Mouse (Mus musculus) heart, postnatal 4 days (tissue): ENCODE results near the gene Chsy1. TPM values are rescaled to one million over a fixed set of nuclear protein-coding genes. Genes with fewer than 3 reads are reported as not detected.
"Not testable (repeated sequence)": the region's sequence is repeated elsewhere in the genome, so short reads cannot be mapped to it uniquely, and the experiment has no call there.

Experiments
- DNase-seq: peaks from one replicate; pipeline ENCODE4 v3.0.0; 2021
- total RNA-seq, 2 experiments: library from RNA; stranded (reverse); gene quantifications; 2 replicates each; pipeline ENCODE4 v1.2.3; 2021

The Chsy1 gene
- total RNA-seq, 2 experiments from 2014 or later = 51.4 to 52.3 TPM

- no peak for DNase-seq
These were observed 68.8 kb downstream of the Chsy1 start for GRCm38 (mm10) chr7:66178101-66178500.

GRCm38 (mm10) chr7:66179120-66179581, 69.8 kb downstream of the Chsy1 start:
- peak; percentile 45 for DNase-seq

GRCm38 (mm10) chr7:66179711-66180110, 70.4 kb downstream of the Chsy1 start:
- DNase-seq = no peak

- DNase-seq = no peak
These were observed 70.9 kb downstream of the Chsy1 start for GRCm38 (mm10) chr7:66180260-66180659.

- no peak for DNase-seq
These were observed 71.5 kb downstream of the Chsy1 start for GRCm38 (mm10) chr7:66180711-66181365.

- no peak for DNase-seq
These were observed 72.9 kb downstream of the Chsy1 start for GRCm38 (mm10) chr7:66182075-66182715.

GRCm38 (mm10) chr7:66183404-66183803, 74.1 kb downstream of the Chsy1 start:
- no peak for DNase-seq

- no peak for DNase-seq
These were observed 74.7 kb downstream of the Chsy1 start for GRCm38 (mm10) chr7:66184026-66184425.

GRCm38 (mm10) chr7:66185370-66185769, 76.1 kb downstream of the Chsy1 start:
- no peak for DNase-seq

GRCm38 (mm10) chr7:66187581-66188231, 78.4 kb downstream of the Chsy1 start:
- DNase-seq = peak; percentile 56

- not testable (repeated sequence) for DNase-seq
These were observed 81.1 kb downstream of the Chsy1 start for GRCm38 (mm10) chr7:66190385-66190784.

- no peak for DNase-seq
These were observed 85.2 kb downstream of the Chsy1 start for GRCm38 (mm10) chr7:66194511-66194910.

- no peak for DNase-seq
These were observed 86.6 kb downstream of the Chsy1 start for GRCm38 (mm10) chr7:66195881-66196280.

GRCm38 (mm10) chr7:66196609-66197445, 87.5 kb downstream of the Chsy1 start:
- peak; percentile 75 for DNase-seq

GRCm38 (mm10) chr7:66198416-66198815, 89.1 kb downstream of the Chsy1 start:
- DNase-seq = no peak

GRCm38 (mm10) chr7:66199391-66199831, 90.1 kb downstream of the Chsy1 start:
- DNase-seq = peak; percentile 49

GRCm38 (mm10) chr7:66200383-66200782, 91.1 kb downstream of the Chsy1 start:
- no peak for DNase-seq

- no peak for DNase-seq
These were observed 91.6 kb downstream of the Chsy1 start for GRCm38 (mm10) chr7:66200791-66201450.

- DNase-seq = no peak
These were observed 92.3 kb downstream of the Chsy1 start for GRCm38 (mm10) chr7:66201657-66202056.

- DNase-seq = no peak
These were observed 100.6 kb downstream of the Chsy1 start for GRCm38 (mm10) chr7:66209920-66210319.

GRCm38 (mm10) chr7:66212887-66213286, 103.6 kb downstream of the Chsy1 start:
- DNase-seq = no peak

GRCm38 (mm10) chr7:66214477-66214876, 105.2 kb downstream of the Chsy1 start:
- DNase-seq = no peak
